Mouse (Mus musculus) CH12.LX (cell line): ENCODE data around the gene Dtnbp1. TPM values are rescaled to one million over a fixed set of nuclear protein-coding genes. Genes with fewer than 3 reads are reported as not detected.

Source experiments
- DNase-seq: peaks from one replicate; pipeline ENCODE4 v3.0.0-alpha.2; 2013; ENCODE audit errors: extremely low read depth
- H3K27ac ChIP-seq: 2 replicates; pipeline ENCODE4 v1.5.1; 2012; ENCODE audit warnings: low read depth, mild to moderate bottlenecking, control low read depth, moderate library complexity; ENCODE audit not compliant: insufficient read depth
- H3K27me3 ChIP-seq: replicated peaks from 2 replicates; pipeline ENCODE3; 2012; ENCODE audit warnings: inconsistent platforms
- H3K36me3 ChIP-seq, 2 experiments: replicated peaks in 1 of 2; 2 replicates each; pipeline versions ENCODE3 to v1.6.1; 2012; ENCODE audit warnings: inconsistent platforms in 1 of 2, low read length in 1 of 2, mild to moderate bottlenecking in 1 of 2, mixed read lengths in 1 of 2, moderate library complexity in 1 of 2; ENCODE audit not compliant: control insufficient read depth in 1 of 2, insufficient read depth in 1 of 2
- H3K4me1 ChIP-seq, 2 experiments: 2 replicates each; pipeline ENCODE4 v1.6.1; 2012; ENCODE audit warnings: inconsistent platforms in 1 of 2, moderate library complexity in 1 of 2; ENCODE audit not compliant: insufficient read depth in 2 of 2, control insufficient read depth in 1 of 2
- H3K4me2 ChIP-seq: 2 replicates; pipeline ENCODE4 v1.6.1; 2012; ENCODE audit warnings: low read depth, mild to moderate bottlenecking, control low read depth; ENCODE audit not compliant: poor library complexity, insufficient read depth, severe bottlenecking
- H3K4me3 ChIP-seq, 3 experiments: fragments of 150-350 bp in 1 of 3; sonication (generic) in 1 of 3; replicated peaks in 1 of 3; 2 replicates each; pipeline versions ENCODE3 to v1.5.1; 2011 to 2012; ENCODE audit warnings: low read depth in 2 of 3, low read length in 2 of 3, mild to moderate bottlenecking in 2 of 3, moderate library complexity in 2 of 3, control low read depth in 1 of 3, improper control_type of control experiment in 1 of 3, inconsistent platforms in 1 of 3, mixed read lengths in 1 of 3; ENCODE audit not compliant: poor library complexity in 1 of 3
- H3K79me2 ChIP-seq: replicated peaks from 2 replicates; pipeline ENCODE4 v1.6.1; 2012; ENCODE audit warnings: mild to moderate bottlenecking, moderate library complexity; ENCODE audit not compliant: control insufficient read depth, poor library complexity, insufficient read depth, severe bottlenecking; ENCODE audit errors: extremely low read depth
- H3K9ac ChIP-seq: 2 replicates; pipeline ENCODE4 v1.6.1; 2012; ENCODE audit warnings: low read depth, mild to moderate bottlenecking, control low read depth, moderate library complexity; ENCODE audit not compliant: insufficient read depth
- H3K9me3 ChIP-seq: replicated peaks from 2 replicates; pipeline ENCODE3; 2012; ENCODE audit warnings: low read length, inconsistent platforms, mixed read lengths
- ELF1 ChIP-seq: IDR thresholded peaks from 2 replicates; pipeline ENCODE4 v1.6.1; 2014; ENCODE audit warnings: low read depth, mild to moderate bottlenecking, inconsistent platforms, low read length, improper control_type of control experiment
- GABPA ChIP-seq: IDR thresholded peaks from 2 replicates; pipeline ENCODE4 v1.6.1; 2012; ENCODE audit warnings: low read depth, low read length, improper control_type of control experiment, inconsistent platforms; ENCODE audit not compliant: insufficient replicate concordance
- MXI1 ChIP-seq: IDR thresholded peaks from 2 replicates; pipeline ENCODE4 v1.6.1; 2011; ENCODE audit warnings: mild to moderate bottlenecking, low read depth, low read length, improper control_type of control experiment
- NELFE ChIP-seq: IDR thresholded peaks from 2 replicates; pipeline ENCODE4 v1.6.1; 2011; ENCODE audit warnings: low read depth, low read length, improper control_type of control experiment
- POLR2AphosphoS2 ChIP-seq: IDR thresholded peaks from 2 replicates; pipeline ENCODE4 v1.6.1; 2011; ENCODE audit warnings: low read depth, low read length, improper control_type of control experiment
- RCOR1 ChIP-seq: conservative IDR thresholded peaks from 2 replicates; pipeline ENCODE4 v1.6.1; 2012; ENCODE audit warnings: low read depth, mild to moderate bottlenecking, inconsistent platforms, low read length, improper control_type of control experiment
- SIN3A ChIP-seq: IDR thresholded peaks from 2 replicates; pipeline ENCODE4 v1.6.1; 2012; ENCODE audit warnings: low read length, improper control_type of control experiment, inconsistent platforms
- USF1 ChIP-seq: IDR thresholded peaks from 2 replicates; pipeline ENCODE4 v1.6.1; 2014; ENCODE audit warnings: low read depth, mild to moderate bottlenecking, inconsistent platforms, low read length, improper control_type of control experiment
- dilution Hi-C: fragments of 300-500 bp; cut with MboI; formaldehyde crosslinking; loops from 2 replicates; pipeline ENCODE4 v1.14.3; 2020; ENCODE audit warnings: low sequenced_read_pairs; ENCODE audit not compliant: extremely low pct_unique_long_range_greater_than_20kb, extremely low pct_ligation_motif_present
- in situ Hi-C: fragments of 300-500 bp; cut with MboI; formaldehyde crosslinking; loops from 3 replicates; pipeline ENCODE4 v1.14.3; 2019; ENCODE audit warnings: low sequenced_read_pairs, low pct_ligation_motif_present, low pct_unique_long_range_greater_than_20kb, mixed read lengths
- polyA plus RNA-seq: library from polyadenylated mRNA; unstranded; fragments of >175 nt; gene quantifications from 2 replicates; pipeline ENCODE4 v1.2.1, GENCODE M21; 2012; ENCODE audit warnings: low read depth; ENCODE audit not compliant: insufficient read length
- total RNA-seq, 2 experiments: library from RNA; depleted of rRNA; stranded (reverse); fragments of 300-350 nt in 1 of 2; fragments of >200 nt in 1 of 2; gene quantifications; 2 replicates each; pipeline ENCODE4 v1.2.3; 2012 to 2014

Dtnbp1 gene
- total and polyA plus RNA-seq, 3 experiments, result 32.4 to 69.2 (median 35.9) TPM

DNA sequence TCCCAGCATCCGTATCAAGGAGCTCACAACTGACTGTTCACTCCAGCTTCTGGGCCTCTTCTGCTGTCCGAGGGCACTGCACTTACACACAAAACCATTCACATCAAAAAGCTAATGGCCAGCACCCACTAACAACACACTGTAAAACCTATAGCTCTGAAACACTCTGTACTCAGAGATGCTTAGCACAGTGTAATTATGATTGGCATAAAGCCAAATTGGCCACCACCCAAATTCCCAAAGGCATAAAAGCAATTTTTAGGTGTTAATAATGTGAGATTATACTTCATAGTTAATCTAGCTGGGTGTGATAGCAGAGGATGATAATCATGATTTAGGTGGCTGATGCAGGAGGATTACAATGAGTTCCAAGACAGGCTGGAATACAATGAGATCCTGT lies 58.3 kb downstream of the Dtnbp1 start:
- dilution Hi-C loops (no loop called here), in situ Hi-C loops (no loop called here)
- no peak for TF ChIP-seq SIN3A
- TF ChIP-seq NELFE, result no peak
- Histone ChIP-seq H3K4me2 (no peak overlapping the region), H3K9ac (no peak overlapping the region), H3K27me3 (no peaks in the 10 kb centered on the region), H3K79me2 (no peaks in the 10 kb centered on the region), H3K27ac (no peak overlapping the region), H3K9me3 (no peaks in the 10 kb centered on the region), H3K4me1 (peaks cover 2 to 12% of the 10 kb centered on the region in 2 experiments; a peak in 3 of 4 replicates), H3K4me3 (no peak overlapping the region), H3K36me3 (peaks cover 0 to 59% of the 10 kb centered on the region in 2 experiments)
- no peak for DNase-seq

DNA sequence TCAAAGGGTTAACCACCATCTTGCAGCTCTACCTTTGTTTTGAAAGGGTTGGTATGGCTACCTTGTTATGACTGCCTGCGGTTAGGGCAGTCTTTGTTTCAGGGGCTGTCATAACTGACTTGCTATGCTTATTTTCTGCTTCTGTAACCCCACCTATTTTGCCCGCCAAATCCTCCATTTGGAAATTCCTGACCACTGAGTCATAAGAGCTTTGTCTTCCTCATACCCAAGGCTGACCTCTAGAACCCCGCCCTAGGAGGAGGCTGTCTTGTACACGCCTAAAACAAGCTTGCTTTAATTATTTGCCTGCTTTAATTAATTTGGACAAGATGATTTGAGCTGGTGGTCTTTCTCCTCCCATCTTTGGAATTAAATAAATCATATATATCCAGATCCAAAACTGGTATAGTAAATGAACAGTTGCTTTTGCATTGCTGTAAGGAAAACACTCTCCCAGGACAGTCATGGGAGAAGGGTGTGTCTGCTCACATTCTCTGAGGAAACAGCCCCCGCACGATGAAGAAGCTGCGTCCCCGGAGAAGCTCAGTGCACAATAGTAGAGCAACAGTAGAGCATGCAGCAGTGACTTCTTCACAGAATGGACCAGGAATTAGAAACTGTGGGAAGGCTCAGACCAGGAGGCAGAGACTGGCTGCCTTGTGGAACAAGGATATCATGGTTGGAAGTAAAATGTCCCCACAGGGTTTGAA lies 62.5 kb downstream of the Dtnbp1 start:
- peaks cover 0 to 55% of the 10 kb centered on the region in 2 experiments for H3K36me3 ChIP-seq

DNA sequence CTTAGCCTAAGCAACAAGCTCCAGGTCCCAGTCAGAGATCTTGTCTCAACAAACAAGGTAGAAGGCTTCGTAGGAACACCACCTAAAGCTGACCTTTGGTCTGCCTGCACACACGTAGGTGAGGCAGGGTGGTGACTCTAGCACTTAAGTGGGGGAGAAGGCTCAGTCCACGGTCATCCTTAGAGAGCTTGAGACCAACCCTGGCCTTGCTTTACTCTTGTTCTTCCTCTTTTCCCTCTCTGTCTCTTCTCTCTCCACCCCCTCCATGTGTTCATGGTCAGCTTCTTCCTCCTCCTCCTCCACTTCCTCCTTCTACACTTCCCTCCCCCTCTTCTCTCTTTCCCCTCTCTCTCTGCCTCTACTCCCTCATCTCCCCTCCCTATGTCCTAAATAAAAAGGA lies 64.3 kb downstream of the Dtnbp1 start:
- H3K4me2 ChIP-seq, result no peak overlapping the region
- H3K36me3 ChIP-seq, result peaks cover 0 to 51% of the 10 kb centered on the region in 2 experiments
- H3K27me3 ChIP-seq, result no peaks in the 10 kb centered on the region

More for the DNA sequence above, 62.5 kb downstream of the Dtnbp1 start:
- in situ Hi-C loops, result no loop called here
- H3K9me3 ChIP-seq, result no peaks in the 10 kb centered on the region
- DNase-seq, result peak; percentile 18
- no peak overlapping the region for H3K4me2 ChIP-seq
- no peak overlapping the region for H3K27ac ChIP-seq
- dilution Hi-C loops, result no loop called here
- peaks cover 13 to 31% of the 10 kb centered on the region in 2 experiments for H3K4me1 ChIP-seq
- H3K27me3 ChIP-seq, result no peaks in the 10 kb centered on the region
- H3K9ac ChIP-seq, result no peak overlapping the region
- no peaks in the 10 kb centered on the region for H3K79me2 ChIP-seq
- no peak for TF ChIP-seq USF1
- 0 out of 2 replicates have a peak, but pooled peaks have one; percentile 15 for TF ChIP-seq SIN3A
- no peak overlapping the region for H3K4me3 ChIP-seq

More for the DNA sequence above, 64.3 kb downstream of the Dtnbp1 start:
- no peak overlapping the region for H3K27ac ChIP-seq
- dilution Hi-C loops, result no loop called here
- no peak overlapping the region for H3K4me3 ChIP-seq
- H3K9me3 ChIP-seq, result no peaks in the 10 kb centered on the region
- H3K9ac ChIP-seq, result no peak overlapping the region
- in situ Hi-C loops, result no loop called here
- no peak for TF ChIP-seq RCOR1
- TF ChIP-seq GABPA, result no peak
- no peak for TF ChIP-seq MXI1
- TF ChIP-seq ELF1, result 0 out of 2 replicates have a peak, but pooled peaks have one; percentile 23
- TF ChIP-seq POLR2AphosphoS2, result no peak
- peaks cover 13 to 31% of the 10 kb centered on the region in 2 experiments for H3K4me1 ChIP-seq
- peak; percentile 31 for DNase-seq
- no peaks in the 10 kb centered on the region for H3K79me2 ChIP-seq
